Mouse (Mus musculus) kidney, postnatal 36 days (tissue): Measurements from ENCODE around the gene Tepsin.

Source experiments
- DNase-seq, 2 experiments: peaks; one replicate each; pipeline ENCODE4 v3.0.0; 2021 to 2022; ENCODE audit warnings: mixed read lengths in 2 of 2

The Tepsin gene

GRCm38 (mm10) chr11:120098588-120099511, at the start of gene Tepsin, which contains the start of gene Ndufaf8:
TSS of gene Tepsin (minus strand) at chr11:120098731.
TSS of gene Ndufaf8 (plus strand) at chr11:120098928.
- DNase-seq, result peak; percentile 95 to 97

- DNase-seq, result peak; percentile 75 to 90
Observed at GRCm38 (mm10) chr11:120143708-120144497, 45.4 kb upstream of the Tepsin start.

GRCm38 (mm10) chr11:120142601-120143051, 44.1 kb upstream of the Tepsin start:
- peak; percentile 81 to 86 for DNase-seq

GRCm38 (mm10) chr11:120140255-120140654, 41.7 kb upstream of the Tepsin start:
- no peak for DNase-seq

GRCm38 (mm10) chr11:120139309-120139731, 40.8 kb upstream of the Tepsin start:
- DNase-seq, result no peak

- DNase-seq, result peak; percentile 51 to 54
Observed at GRCm38 (mm10) chr11:120137625-120138004, 39.1 kb upstream of the Tepsin start.

GRCm38 (mm10) chr11:120136796-120137624, 38.5 kb upstream of the Tepsin start:
- no peak for DNase-seq

- no peak for DNase-seq
Observed at GRCm38 (mm10) chr11:120136195-120136594, 37.7 kb upstream of the Tepsin start.

GRCm38 (mm10) chr11:120134847-120135530, 36.5 kb upstream of the Tepsin start:
- DNase-seq, result peak; percentile 46 to 59

- no peak for DNase-seq
Observed at GRCm38 (mm10) chr11:120134148-120134547, 35.6 kb upstream of the Tepsin start.

GRCm38 (mm10) chr11:120129281-120129680, 30.8 kb upstream of the Tepsin start:
- DNase-seq, result no peak

GRCm38 (mm10) chr11:120126845-120127244, 28.3 kb upstream of the Tepsin start:
- DNase-seq, result no peak

GRCm38 (mm10) chr11:120122126-120122525, 23.6 kb upstream of the Tepsin start:
- no peak for DNase-seq

GRCm38 (mm10) chr11:120120642-120121420, 22.3 kb upstream of the Tepsin start:
- peak; percentile 73 to 88 for DNase-seq

- DNase-seq, result no peak
Observed at GRCm38 (mm10) chr11:120119936-120120541, 21.5 kb upstream of the Tepsin start.

- DNase-seq, result no peak
Observed at GRCm38 (mm10) chr11:120119108-120119507, 20.6 kb upstream of the Tepsin start.

- DNase-seq, result no peak
Observed at GRCm38 (mm10) chr11:120117626-120118025, 19.1 kb upstream of the Tepsin start.

GRCm38 (mm10) chr11:120114488-120115215, 16.1 kb upstream of the Tepsin start:
- DNase-seq, result no peak

GRCm38 (mm10) chr11:120112136-120112535, 13.6 kb upstream of the Tepsin start:
- DNase-seq, result peak; percentile 65 to 70

GRCm38 (mm10) chr11:120111033-120111432, 12.5 kb upstream of the Tepsin start:
- peak in 1 of 2 experiments; percentile 75 for DNase-seq
